Mouse (Mus musculus): ENCODE measurements around the gene Bcam. TPM values are rescaled to one million over a fixed set of nuclear protein-coding genes. Genes with fewer than 3 reads are reported as not detected.

Gene Bcam
- polyA plus RNA-seq, 1 experiment, result 4.5 TPM

DNA sequence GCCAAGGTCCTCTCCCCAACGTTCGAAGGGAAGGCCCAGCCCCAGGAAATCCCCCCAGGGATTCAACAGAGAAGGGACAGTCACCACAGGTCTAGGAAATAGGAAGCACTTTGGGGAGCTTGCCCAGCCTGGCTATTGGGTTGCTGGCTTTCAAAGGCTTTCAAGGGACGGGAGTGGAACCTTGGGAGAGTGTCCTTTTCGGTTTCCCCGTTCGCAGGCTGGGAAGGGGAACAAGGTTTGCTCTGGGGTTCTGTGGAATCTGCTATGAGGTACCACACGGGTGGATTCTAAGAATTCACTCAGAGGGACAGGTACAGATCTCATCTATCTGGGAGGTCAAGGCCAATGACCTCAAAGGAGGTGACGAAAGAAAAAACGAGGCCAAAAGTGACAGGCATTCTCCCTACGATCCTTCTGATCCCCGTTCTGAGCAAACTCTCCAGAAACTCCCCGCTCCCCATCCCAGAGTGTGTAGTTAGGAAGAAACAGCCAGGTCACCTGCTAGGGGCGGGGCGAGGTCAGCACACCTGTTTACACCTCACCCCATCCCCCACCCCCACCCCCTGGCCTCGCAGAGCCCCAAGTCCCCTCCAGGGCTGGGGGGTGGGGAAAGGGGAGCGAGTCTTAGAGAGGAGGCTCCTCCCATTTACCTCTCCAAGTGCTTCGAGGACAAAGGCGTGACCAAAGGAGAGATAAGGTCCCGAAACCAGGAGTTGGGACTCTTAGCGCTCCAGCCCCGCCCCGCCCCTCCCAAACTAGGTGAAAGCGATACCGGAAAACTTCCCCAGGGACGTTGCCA, 23.2 kb downstream of the Bcam start:
- Histone ChIP-seq H3K4me3 (ENCODE audit: control insufficient read depth, low read depth, low read length) (peak overlapping the region; percentile 85), H3K4me1 (ENCODE audit: control insufficient read depth, insufficient read depth, low read length) (peaks cover 45% of the 10 kb centered on the region)
- no peak for TF ChIP-seq POLR2A (IDR thresholded peaks at IDR 0.05; ENCODE audit: control insufficient read depth, low read depth, low read length)
- TF ChIP-seq CTCF (IDR thresholded peaks at IDR 0.05; ENCODE audit: control insufficient read depth, insufficient read depth, insufficient replicate concordance, low read depth, low read length), result no peak

GRCm38 (mm10) chr7:19746426-19747201, 24.2 kb downstream of the Bcam start:
- Histone ChIP-seq H3K27ac (ENCODE audit: control insufficient read depth, insufficient read depth, low read depth, low read length) (peak overlapping the region; percentile 40; the same call in 1 of the 2 replicates), H3K4me3 (ENCODE audit: control insufficient read depth, low read depth, low read length) (no peak overlapping the region), H3K27me3 (ENCODE audit: control insufficient read depth, insufficient read depth, low read length) (no peaks in the 10 kb centered on the region), H3K4me1 (ENCODE audit: control insufficient read depth, insufficient read depth, low read length) (peaks cover 45% of the 10 kb centered on the region), H3K36me3 (ENCODE audit: control insufficient read depth, insufficient read depth, low read length) (no peaks in the 10 kb centered on the region)
- no peak for TF ChIP-seq CTCF (IDR thresholded peaks at IDR 0.05; ENCODE audit: control insufficient read depth, insufficient read depth, insufficient replicate concordance, low read depth, low read length)
- no peak for TF ChIP-seq POLR2A (IDR thresholded peaks at IDR 0.05; ENCODE audit: control insufficient read depth, low read depth, low read length)

More for the DNA sequence above, 23.2 kb downstream of the Bcam start:
- H3K27ac ChIP-seq (ENCODE audit: control insufficient read depth, insufficient read depth, low read depth, low read length), result peak overlapping the region; percentile 40
- H3K36me3 ChIP-seq (ENCODE audit: control insufficient read depth, insufficient read depth, low read length), result no peaks in the 10 kb centered on the region
- H3K27me3 ChIP-seq (ENCODE audit: control insufficient read depth, insufficient read depth, low read length), result no peaks in the 10 kb centered on the region

GRCm38 (mm10) chr7:19745971-19746370, 24.8 kb downstream of the Bcam start:
- Histone ChIP-seq H3K4me3 (ENCODE audit: control insufficient read depth, low read depth, low read length) (no peak overlapping the region), H3K27me3 (ENCODE audit: control insufficient read depth, insufficient read depth, low read length) (no peaks in the 10 kb centered on the region), H3K27ac (ENCODE audit: control insufficient read depth, insufficient read depth, low read depth, low read length) (no peak overlapping the region; the same call in 1 of the 2 replicates), H3K4me1 (ENCODE audit: control insufficient read depth, insufficient read depth, low read length) (peaks cover 47% of the 10 kb centered on the region), H3K36me3 (ENCODE audit: control insufficient read depth, insufficient read depth, low read length) (no peaks in the 10 kb centered on the region)
- TF ChIP-seq CTCF (IDR thresholded peaks at IDR 0.05; ENCODE audit: control insufficient read depth, insufficient read depth, insufficient replicate concordance, low read depth, low read length) (no peak), POLR2A (IDR thresholded peaks at IDR 0.05; ENCODE audit: control insufficient read depth, low read depth, low read length) (no peak)

DNA sequence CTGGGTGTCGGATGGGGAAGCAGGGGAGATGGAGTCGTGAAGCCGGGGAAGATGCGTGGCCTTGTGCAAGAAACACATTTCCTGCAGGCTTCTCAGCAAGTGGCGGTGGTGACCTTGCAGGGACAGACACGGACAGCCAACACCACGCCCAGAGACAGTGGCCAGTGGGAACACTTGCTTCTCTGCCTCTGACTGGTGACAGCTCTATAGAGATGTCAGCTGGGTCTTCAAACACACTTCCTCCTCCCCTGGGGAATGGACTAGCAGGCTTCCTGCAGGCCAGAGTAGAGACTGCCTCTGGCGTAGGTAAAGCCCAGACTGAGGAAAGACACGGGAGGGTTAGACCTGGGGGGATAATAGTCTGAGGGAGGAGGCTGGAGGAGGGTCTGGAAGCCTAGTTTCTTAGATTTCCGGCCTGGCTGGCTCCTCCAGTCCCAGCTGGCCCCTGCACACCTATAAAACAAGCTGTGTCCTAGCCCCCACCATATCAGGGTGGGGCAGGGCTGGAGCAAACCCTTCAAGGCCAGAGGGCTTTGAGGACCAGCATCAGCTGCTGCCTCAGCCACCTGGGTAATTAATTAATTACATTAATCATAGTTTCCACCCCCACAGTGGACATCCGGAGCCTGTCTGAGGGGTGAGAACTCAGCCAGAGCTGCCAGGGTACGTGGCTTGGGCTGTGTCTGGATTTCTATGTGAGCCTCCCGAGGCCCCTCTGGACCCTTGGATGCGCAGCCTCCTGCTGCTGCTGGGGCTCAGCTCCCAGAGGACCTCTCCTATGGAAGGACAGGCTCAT, 26.0 kb downstream of the Bcam start:
- Histone ChIP-seq H3K4me3 (ENCODE audit: control insufficient read depth, low read depth, low read length) (no peak overlapping the region), H3K27me3 (ENCODE audit: control insufficient read depth, insufficient read depth, low read length) (no peaks in the 10 kb centered on the region), H3K36me3 (ENCODE audit: control insufficient read depth, insufficient read depth, low read length) (no peaks in the 10 kb centered on the region), H3K4me1 (ENCODE audit: control insufficient read depth, insufficient read depth, low read length) (peaks cover 37% of the 10 kb centered on the region), H3K27ac (ENCODE audit: control insufficient read depth, insufficient read depth, low read depth, low read length) (peak overlapping the region; percentile 66)
- TF ChIP-seq CTCF (IDR thresholded peaks at IDR 0.05; ENCODE audit: control insufficient read depth, insufficient read depth, insufficient replicate concordance, low read depth, low read length), result no peak
- TF ChIP-seq POLR2A (IDR thresholded peaks at IDR 0.05; ENCODE audit: control insufficient read depth, low read depth, low read length), result no peak

- H3K4me1 ChIP-seq (ENCODE audit: control insufficient read depth, insufficient read depth, low read length), result peaks cover 30% of the 10 kb centered on the region
- no peak for TF ChIP-seq CTCF (IDR thresholded peaks at IDR 0.05; ENCODE audit: control insufficient read depth, insufficient read depth, insufficient replicate concordance, low read depth, low read length)
- TF ChIP-seq POLR2A (IDR thresholded peaks at IDR 0.05; ENCODE audit: control insufficient read depth, low read depth, low read length), result no peak
- no peak overlapping the region for H3K4me3 ChIP-seq (ENCODE audit: control insufficient read depth, low read depth, low read length)
- no peak overlapping the region for H3K27ac ChIP-seq (ENCODE audit: control insufficient read depth, insufficient read depth, low read depth, low read length)
- no peaks in the 10 kb centered on the region for H3K27me3 ChIP-seq (ENCODE audit: control insufficient read depth, insufficient read depth, low read length)
- H3K36me3 ChIP-seq (ENCODE audit: control insufficient read depth, insufficient read depth, low read length), result no peaks in the 10 kb centered on the region
These were observed 27.0 kb downstream of the Bcam start for GRCm38 (mm10) chr7:19743791-19744190.

DNA sequence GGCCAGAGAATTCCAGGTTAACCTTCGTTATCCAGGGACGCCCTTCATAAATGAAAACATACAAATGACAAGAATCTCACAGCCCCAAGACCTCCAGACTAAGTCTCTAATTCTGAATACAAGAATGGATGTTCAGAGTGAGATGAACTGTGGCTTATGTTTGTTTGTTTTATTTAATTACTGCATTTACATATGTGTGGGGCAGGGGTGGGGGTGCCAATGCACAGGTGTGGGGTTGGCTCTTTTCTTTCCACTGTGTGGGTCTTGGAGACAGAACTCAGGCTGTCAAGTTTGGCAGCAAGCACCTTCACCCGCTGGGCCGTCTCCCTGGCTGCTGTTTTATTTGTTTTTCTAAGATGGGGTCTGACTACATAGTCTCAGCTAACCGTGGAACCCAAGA, 28.3 kb downstream of the Bcam start:
- TF ChIP-seq CTCF (IDR thresholded peaks at IDR 0.05; ENCODE audit: control insufficient read depth, insufficient read depth, insufficient replicate concordance, low read depth, low read length), result no peak
- no peak for TF ChIP-seq POLR2A (IDR thresholded peaks at IDR 0.05; ENCODE audit: control insufficient read depth, low read depth, low read length)
- Histone ChIP-seq H3K4me3 (ENCODE audit: control insufficient read depth, low read depth, low read length) (no peak overlapping the region), H3K36me3 (ENCODE audit: control insufficient read depth, insufficient read depth, low read length) (no peaks in the 10 kb centered on the region), H3K27ac (ENCODE audit: control insufficient read depth, insufficient read depth, low read depth, low read length) (no peak overlapping the region), H3K4me1 (ENCODE audit: control insufficient read depth, insufficient read depth, low read length) (peaks cover 19% of the 10 kb centered on the region), H3K27me3 (ENCODE audit: control insufficient read depth, insufficient read depth, low read length) (no peaks in the 10 kb centered on the region)

Data from testis, adult 2 months (tissue).